Comparison of ENCODE assay signal across 8 mouse cellular contexts in the genomic region with DNA sequence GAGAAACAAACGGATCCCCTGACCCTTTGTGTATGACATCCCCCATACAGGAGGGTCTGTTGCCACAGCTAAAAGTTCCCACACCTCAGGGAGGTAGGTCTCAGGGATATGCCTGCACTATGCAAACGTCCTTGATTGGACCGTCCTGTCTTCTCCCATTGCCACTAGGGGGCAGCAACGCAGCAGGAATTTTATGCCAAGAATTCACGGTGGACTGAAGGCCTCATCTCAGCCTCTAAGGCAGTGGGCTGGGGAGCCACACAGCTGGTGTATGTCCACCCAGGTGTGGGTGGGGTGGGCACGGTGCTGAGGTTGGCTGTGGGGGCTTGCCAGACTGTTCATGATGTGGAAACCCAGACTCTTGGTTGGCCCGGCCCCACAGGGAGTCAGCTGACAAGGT. TPM values are rescaled to one million over a fixed set of nuclear protein-coding genes. Genes with fewer than 3 reads are reported as not detected.
DNase-seq lines count a peak whose midpoint lies in the region; ATAC-seq and TF ChIP-seq lines count a peak whose summit lies in the region.

No protein-coding gene starts in this region.

- no peaks in the 10 kb centered on the region for H3K4me1 ChIP-seq in forebrain, embryonic 11.5 days (replicated peaks; ENCODE audit: control insufficient read depth, insufficient read depth, low read length)
- H3K4me1 ChIP-seq in heart, embryonic 15.5 days (replicated peaks), result peaks cover 32% of the 10 kb centered on the region
- H3K4me1 ChIP-seq in liver, embryonic 11.5 days (replicated peaks; ENCODE audit: control insufficient read depth, insufficient read depth, low read length), result peaks cover 15% of the 10 kb centered on the region

- no peak overlapping the region for H3K4me3 ChIP-seq in forebrain, embryonic 11.5 days (ENCODE audit: low read depth, low read length)
- H3K4me3 ChIP-seq in heart, embryonic 15.5 days, result no peak overlapping the region
- H3K4me3 ChIP-seq in liver, embryonic 11.5 days (ENCODE audit: low read depth, low read length), result no peak overlapping the region

- H3K27ac ChIP-seq in forebrain, embryonic 11.5 days (ENCODE audit: low read depth, low read length), result no peak overlapping the region
- H3K27ac ChIP-seq in heart, embryonic 15.5 days, result no peak overlapping the region
- no peak overlapping the region for H3K27ac ChIP-seq in liver, embryonic 11.5 days (ENCODE audit: low read depth, low read length)

- no peak overlapping the region for H3K9ac ChIP-seq in forebrain, embryonic 11.5 days (ENCODE audit: low read length)
- H3K9ac ChIP-seq in heart, embryonic 15.5 days, result no peak overlapping the region
- no peak overlapping the region for H3K9ac ChIP-seq in liver, embryonic 11.5 days (ENCODE audit: low read depth, low read length)

- peak; percentile 92 for DNase-seq in CD4-positive, CD25-positive, alpha-beta regulatory T cell, adult 2 months (ENCODE audit: low read depth, low spot score)
- peak; percentile 92 for DNase-seq in brain, embryonic 14.5 days (ENCODE audit: low read depth)
- DNase-seq in forebrain, embryonic 11.5 days (ENCODE audit: low spot score), result peak; percentile 91
- DNase-seq in kidney, postnatal 10 days, result peak; percentile 95
- peak; percentile 84 for DNase-seq in liver, embryonic 11.5 days (ENCODE audit: low spot score)
- DNase-seq in natural killer cell, adult 2 months (ENCODE audit: low spot score in 2 of 2), result peak; percentile 77 to 86
- DNase-seq in splenic B cell, adult 2 months (ENCODE audit: low read depth, low spot score), result peak; percentile 91

- no peaks in the 10 kb centered on the region for H3K27me3 ChIP-seq in forebrain, embryonic 11.5 days (ENCODE audit: control insufficient read depth, insufficient read depth, low read length)
- H3K27me3 ChIP-seq in heart, embryonic 15.5 days, result no peaks in the 10 kb centered on the region; the same call in 1 of the 2 replicates
- no peaks in the 10 kb centered on the region; the same call in 1 of the 2 replicates for H3K27me3 ChIP-seq in liver, embryonic 11.5 days (replicated peaks; ENCODE audit: control insufficient read depth, insufficient read depth, low read length)
- no peaks in the 10 kb centered on the region for H3K27me3 ChIP-seq in splenic B cell, adult 2 months (ENCODE audit: control insufficient read depth, insufficient read depth, low read length, poor library complexity, severe bottlenecking)

- peak; percentile 97 for TF ChIP-seq CTCF in brain, embryonic 14.5 days (IDR thresholded peaks at IDR 0.05; ENCODE audit: borderline replicate concordance, extremely low read depth, insufficient read depth, insufficient read length)

- H3K4me2 ChIP-seq in forebrain, embryonic 11.5 days (ENCODE audit: low read depth, low read length, severe bottlenecking), result no peak overlapping the region
- no peak overlapping the region for H3K4me2 ChIP-seq in heart, embryonic 15.5 days
- H3K4me2 ChIP-seq in liver, embryonic 11.5 days, result no peak overlapping the region

- H3K9me3 ChIP-seq in forebrain, embryonic 11.5 days (ENCODE audit: control insufficient read depth, low read length), result no peaks in the 10 kb centered on the region
- no peaks in the 10 kb centered on the region for H3K9me3 ChIP-seq in heart, embryonic 15.5 days (replicated peaks)
- H3K9me3 ChIP-seq in liver, embryonic 11.5 days (ENCODE audit: control insufficient read depth, low read length), result no peaks in the 10 kb centered on the region

- peak; percentile 58 for ATAC-seq in forebrain, embryonic 11.5 days (replicated peaks; ENCODE audit: low FRiP score)
- ATAC-seq in heart, embryonic 15.5 days (replicated peaks; ENCODE audit: insufficient number of reproducible peaks, insufficient read depth, low FRiP score, low read depth), result peak; percentile 65
- peak; percentile 44 for ATAC-seq in liver, embryonic 11.5 days (replicated peaks; ENCODE audit: low FRiP score)

- no peak for TF ChIP-seq POLR2A in brain, embryonic 14.5 days (IDR thresholded peaks at IDR 0.05; ENCODE audit: borderline replicate concordance, extremely low read depth, insufficient read depth, insufficient read length, poor library complexity, severe bottlenecking)

- 14% methylated on average over 7 of the region's 7 CpGs for WGBS in forebrain, embryonic 11.5 days
- 10% methylated on average over 7 of the region's 7 CpGs for WGBS in heart, embryonic 15.5 days
- 11% methylated on average over 7 of the region's 7 CpGs for WGBS in liver, embryonic 11.5 days

- peaks cover 4% of the 10 kb centered on the region; the same call in 1 of the 2 replicates for H3K36me3 ChIP-seq in forebrain, embryonic 11.5 days (ENCODE audit: control insufficient read depth, insufficient read depth, low read length)
- peaks cover 27% of the 10 kb centered on the region for H3K36me3 ChIP-seq in heart, embryonic 15.5 days
- peaks cover 10% of the 10 kb centered on the region for H3K36me3 ChIP-seq in liver, embryonic 11.5 days (ENCODE audit: control insufficient read depth, insufficient read depth, low read length)
- peaks cover 30% of the 10 kb centered on the region for H3K36me3 ChIP-seq in splenic B cell, adult 2 months (ENCODE audit: control insufficient read depth, insufficient read depth, low read length, poor library complexity, severe bottlenecking)

RNA-seq across cellular contexts. Expression of gene Hip1r, which starts 27.4 kb away (rescaled TPM):
- 17.7 and 23.9 TPM in 2 replicates for polyA plus RNA-seq in brain, embryonic 14.5 days (2012; rRNA removed)
- polyA plus RNA-seq in forebrain, embryonic 11.5 days (2014; fragmentation: Nextera tagmentation; extraction: Ambion mirVana), result 7.3 and 8.6 TPM in 2 replicates
- 6.6 and 9.7 TPM in 2 replicates for polyA plus RNA-seq in heart, embryonic 15.5 days (2015; fragmentation: Nextera tagmentation; extraction: Ambion mirVana)
- 20.2 and 20.6 TPM in 2 replicates for polyA plus RNA-seq in liver, embryonic 11.5 days (2014; fragmentation: Nextera tagmentation; extraction: Ambion mirVana)

RNA-seq across cellular contexts. Expression of gene Vps37b, which starts 31.2 kb away (rescaled TPM):
- polyA plus RNA-seq in brain, embryonic 14.5 days (2012; rRNA removed), result 79.9 and 107 TPM in 2 replicates
- polyA plus RNA-seq in forebrain, embryonic 11.5 days (2014; fragmentation: Nextera tagmentation; extraction: Ambion mirVana), result 60.2 and 61.4 TPM in 2 replicates
- 49.9 and 56.0 TPM in 2 replicates for polyA plus RNA-seq in heart, embryonic 15.5 days (2015; fragmentation: Nextera tagmentation; extraction: Ambion mirVana)
- polyA plus RNA-seq in liver, embryonic 11.5 days (2014; fragmentation: Nextera tagmentation; extraction: Ambion mirVana), result 31.3 TPM in 2 replicates
